Mouse (Mus musculus) kidney, adult 9 months (tissue): Measurements from ENCODE around the gene Wbp11.
"Not testable (repeated sequence)": the region's sequence is repeated elsewhere in the genome, so short reads cannot be mapped to it uniquely, and the experiment has no call there.

Experiments used
- DNase-seq: peaks from one replicate; pipeline ENCODE4 v3.0.0; 2022

Gene Wbp11

DNA sequence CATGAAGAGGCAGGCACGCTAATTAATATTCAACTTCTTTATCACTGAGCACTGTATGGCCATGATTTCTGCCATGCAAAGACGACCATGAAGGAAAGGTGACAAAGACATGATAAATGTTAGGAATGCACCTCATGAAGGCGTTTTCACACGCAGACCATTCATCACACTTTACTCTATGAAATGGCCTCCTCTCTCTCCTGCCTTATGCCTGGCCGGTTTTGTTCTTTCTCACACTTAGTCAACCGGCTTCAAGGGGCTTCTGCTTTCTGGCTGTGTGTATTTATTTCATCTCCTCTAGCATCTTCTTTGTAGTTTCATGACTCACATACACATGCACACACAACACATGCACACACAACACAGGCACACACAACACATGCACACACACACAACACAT lies 26.8 kb downstream of the Wbp11 start:
- DNase-seq: no peak

DNA sequence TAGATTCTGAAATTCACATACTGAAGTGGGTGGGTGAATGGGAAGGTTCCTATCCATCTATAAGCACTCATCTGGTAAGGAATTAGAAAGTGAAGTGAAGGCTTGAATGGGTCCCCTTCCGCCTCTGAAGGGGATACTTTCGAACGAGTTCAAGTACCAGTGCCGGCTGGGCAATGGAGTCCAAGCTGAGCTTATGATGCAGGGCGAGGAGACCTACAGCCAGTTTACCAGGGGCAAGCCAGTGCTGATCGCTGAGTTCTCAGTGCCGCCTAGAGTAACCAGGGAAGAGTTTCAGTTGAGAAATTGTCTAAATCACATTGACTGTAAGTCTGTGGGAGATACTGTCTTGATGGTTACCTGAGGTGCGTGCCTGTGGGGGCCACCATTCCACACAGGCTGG lies 27.3 kb downstream of the Wbp11 start:
- DNase-seq: no peak

DNA sequence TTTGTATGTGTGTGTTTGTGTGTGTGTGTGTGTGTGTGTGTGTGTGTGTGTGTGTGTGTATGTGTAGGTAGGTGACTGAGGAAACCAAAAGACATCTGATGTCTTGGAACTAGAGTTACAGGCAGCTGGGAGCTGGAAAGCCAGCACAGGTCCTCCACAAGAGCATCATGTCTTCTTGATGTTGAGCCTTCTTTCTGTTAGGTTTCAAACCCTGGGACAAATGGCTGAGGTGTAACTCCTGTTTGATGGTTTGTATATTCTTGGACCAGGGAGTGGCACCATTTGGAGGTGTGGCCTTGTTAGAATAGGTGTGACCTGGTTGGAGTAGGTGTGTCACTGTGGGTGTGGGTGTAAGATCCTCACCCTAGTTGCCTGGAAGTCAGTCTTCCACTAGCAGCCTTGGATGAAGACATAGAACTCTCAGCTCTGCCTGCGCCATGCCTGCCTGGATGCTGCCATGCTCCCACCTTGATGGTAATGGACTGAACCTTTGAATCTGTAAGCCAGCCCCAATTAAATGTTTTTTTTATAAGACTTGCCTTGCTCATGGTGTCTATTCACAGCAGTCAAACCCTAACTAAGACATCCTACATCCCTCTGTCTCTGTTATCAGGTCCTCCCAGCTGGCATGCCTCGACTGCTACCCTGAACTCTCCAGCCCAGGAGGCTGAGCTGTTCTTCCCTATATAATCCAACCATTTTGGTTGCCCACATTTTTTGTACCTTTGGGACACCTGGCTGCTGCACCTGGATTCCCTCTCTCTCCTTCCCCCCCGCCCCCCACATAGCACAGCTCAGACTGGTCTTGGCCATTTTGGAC lies 29.9 kb downstream of the Wbp11 start:
- not testable (repeated sequence) for DNase-seq

DNA sequence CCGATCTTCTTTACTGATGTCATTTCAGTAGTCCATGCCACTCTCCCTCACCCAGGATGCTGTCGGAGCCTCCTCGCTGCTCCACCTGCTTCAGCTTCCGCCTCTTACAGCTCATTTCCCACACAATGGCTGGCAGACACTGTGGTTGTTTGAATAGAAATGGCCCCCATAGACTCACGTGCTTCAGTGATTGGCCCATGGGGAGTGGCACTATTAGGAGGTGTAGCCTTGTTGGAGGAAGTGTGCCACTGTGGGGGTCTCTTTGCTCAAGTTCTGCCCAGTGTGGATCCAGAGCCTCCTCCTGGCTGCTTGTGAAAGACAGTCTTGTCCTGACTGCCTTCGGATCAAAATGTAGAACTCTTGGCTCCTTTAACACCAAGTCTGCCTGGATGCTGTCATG lies 32.2 kb downstream of the Wbp11 start:
- DNase-seq: no peak

DNA sequence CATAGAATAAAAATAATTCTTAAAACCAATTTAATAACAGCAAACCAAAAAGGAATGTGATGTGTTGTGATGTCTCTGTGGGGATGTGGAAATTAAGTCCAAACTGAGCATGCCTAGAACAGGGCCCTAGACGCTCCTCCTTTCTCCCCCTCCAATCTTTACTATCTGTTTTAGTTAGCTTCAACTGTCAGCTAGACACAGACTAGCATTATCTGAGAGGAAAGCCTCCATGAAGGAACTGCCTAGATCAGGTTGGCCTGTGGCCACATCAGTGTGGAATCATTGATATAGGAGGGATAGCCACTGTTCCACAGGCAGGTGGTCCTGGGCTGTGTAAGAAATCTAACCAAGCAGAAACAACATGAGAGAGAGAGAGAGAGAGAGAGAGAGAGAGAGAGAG lies 32.9 kb downstream of the Wbp11 start:
- DNase-seq: no peak

DNA sequence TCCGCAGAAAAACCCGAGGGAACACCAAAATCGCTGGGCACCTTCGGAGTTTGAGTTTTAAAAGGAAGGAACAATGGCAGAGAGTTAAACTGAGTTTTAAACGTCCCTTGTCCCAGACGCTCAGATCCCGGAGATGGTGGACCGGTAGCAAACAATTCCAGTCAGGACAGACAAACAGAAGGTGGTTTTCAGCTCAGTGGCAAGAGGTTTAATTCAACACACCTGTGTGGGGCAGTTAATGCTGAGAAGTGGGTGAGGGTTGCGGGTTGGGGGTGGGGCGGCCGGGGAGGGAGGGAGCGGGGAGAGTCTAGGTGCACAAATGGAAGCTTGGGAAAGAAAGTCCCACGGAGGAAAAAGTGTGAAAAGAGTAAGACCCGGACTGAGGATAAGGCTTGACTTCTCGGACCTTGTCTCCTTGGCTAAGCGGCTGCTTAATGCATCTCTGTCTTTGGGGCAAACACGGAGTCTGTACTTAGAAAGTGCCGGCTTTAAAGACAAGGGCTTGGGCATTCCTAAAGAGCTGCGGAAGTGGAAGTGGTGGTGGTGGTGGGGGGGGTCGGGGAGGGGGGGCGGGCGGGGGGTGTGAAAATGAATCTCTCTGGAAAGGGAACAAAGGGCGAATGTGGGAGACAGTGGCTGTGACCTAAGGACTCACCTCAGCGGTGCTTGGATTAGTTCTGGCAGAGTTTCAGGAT lies 34.1 kb downstream of the Wbp11 start:
- DNase-seq: no peak

DNA sequence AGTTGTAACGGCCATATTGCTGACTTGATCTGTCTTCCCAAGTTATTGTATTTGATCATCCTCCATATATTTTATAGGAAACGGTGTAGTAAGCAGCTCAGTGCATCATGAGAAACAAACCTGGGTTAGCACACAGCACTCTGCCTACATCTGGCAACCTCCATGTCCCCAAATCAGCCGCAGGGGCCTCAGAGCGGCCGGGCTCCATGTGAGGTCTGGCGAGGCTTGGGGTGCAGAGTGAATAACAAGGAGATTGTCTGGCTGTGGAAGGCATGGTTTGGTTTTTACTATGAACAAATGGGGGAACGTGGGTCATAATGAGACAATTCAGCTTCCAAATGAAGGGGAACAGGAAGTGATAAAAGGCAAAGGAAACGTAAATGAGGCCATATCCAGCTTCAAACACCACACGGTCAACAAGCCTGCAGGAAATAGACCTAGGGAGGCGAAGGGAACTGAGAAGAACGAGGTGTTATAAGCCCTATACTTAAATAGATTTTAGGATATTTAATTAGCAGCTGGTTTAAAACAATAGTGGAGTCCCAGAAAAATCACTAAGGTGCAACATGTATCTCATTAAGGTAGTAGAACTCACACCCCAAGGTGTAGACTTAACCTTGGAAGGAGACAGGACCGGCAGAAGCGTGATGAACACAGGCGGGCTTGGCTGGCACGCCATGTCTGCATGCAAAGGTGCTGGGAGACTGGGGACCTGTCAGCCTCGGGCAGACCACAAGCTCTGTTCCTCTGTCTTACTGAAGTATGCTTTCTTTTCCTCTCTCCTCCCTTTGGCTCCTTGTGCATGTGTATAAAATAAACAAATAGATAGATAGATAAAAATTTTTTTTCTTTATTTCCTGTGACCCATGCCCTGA lies 34.9 kb downstream of the Wbp11 start:
- no peak for DNase-seq

DNA sequence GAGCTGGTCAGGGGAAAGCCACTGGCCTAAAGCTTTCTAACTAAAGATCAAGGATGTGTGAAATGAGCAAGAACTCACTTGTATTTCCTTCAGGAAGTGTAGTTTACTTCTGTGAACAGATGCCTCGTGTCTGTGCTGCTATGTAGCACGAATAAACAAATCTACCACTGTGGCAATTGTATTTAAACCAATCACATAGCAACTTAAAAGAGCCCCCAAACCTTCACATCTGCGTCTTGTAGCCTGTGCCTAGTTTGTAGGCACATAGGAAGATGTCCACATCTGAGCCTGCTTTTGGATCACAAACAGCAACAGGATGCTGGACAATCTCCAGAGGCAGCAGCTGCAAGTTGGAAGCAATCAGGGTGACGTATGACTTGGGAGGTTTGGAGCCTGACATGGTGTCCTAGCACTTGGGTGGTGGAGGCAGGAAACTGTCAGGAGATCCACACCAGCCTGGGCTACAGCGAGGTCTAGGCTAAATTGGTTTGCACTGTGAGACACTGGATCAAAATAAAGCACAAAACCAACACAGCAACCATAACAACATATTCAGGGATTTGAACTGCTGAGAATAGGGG lies 38.6 kb downstream of the Wbp11 start:
- DNase-seq: peak; percentile 57

DNA sequence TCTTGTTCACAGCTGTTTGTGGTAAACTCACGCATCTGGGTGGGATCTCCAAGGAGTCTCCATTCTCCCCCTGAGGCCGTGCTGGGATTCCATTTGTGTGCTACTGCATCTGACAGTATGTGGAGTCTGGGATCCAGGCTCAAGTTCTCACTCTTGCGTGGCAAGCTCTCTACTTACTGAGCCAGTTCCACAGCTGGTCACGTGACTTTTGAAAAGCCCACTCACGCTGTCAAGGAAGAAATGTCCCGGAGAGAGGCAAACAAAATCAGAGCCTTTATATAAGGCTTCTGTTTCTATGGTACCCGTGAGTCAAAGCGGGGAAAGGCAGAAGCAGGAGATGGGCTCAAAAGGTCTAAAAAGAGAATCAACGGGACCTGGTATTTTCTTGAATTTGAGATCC lies 45.3 kb downstream of the Wbp11 start:
- no peak for DNase-seq

DNA sequence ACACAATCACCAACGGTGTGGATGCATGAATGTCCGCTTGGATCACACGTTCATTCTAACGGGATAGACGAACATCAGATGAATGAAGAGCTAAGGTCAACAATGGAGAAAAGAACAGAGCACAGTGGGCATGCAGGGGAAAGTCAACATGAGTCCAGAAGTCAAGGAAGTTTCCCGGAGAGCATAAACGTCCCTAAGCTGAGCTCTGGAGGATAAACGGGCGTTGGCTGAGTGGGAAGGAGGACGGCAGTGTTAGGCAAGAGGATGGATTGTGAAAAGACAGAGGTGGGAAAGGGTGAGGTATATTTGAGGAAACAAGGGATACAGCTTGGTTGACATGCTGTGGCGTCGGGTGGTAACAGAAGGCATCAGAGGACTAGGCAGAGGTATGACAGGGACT lies 45.9 kb downstream of the Wbp11 start:
- DNase-seq: no peak

DNA sequence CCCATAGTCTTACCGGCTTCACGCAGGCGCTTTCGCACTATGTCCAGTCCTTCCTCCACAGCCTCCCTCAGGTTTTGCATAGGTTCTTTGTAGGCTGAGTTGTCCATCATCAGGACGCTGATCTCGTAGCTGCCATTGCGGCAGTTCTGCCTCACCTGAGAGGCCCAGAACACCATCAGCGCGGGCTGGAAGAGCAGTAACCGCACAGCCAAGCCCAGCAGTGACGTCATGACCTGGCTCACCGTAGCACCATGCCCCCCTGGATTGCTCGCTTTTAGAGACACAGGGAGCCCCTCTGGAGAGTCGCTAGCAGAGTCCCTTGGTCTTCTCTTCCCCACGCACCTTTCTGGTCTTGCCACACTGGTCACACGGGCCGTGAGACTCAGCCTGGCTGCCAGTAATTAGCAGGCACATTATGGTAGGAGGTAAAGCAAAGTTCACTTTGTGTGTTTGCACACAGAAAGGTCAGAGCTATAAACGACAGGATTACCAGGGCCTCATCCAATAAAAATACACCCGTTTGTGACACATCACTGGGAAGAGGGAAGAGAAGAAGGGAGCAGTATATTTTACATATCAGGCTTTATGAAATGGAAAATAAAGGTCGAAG lies 46.6 kb downstream of the Wbp11 start, which contains the start of gene Gucy2c:
Gucy2c (minus strand) TSS at position 389 of the 610 bp plus-strand sequence.
- DNase-seq: no peak

DNA sequence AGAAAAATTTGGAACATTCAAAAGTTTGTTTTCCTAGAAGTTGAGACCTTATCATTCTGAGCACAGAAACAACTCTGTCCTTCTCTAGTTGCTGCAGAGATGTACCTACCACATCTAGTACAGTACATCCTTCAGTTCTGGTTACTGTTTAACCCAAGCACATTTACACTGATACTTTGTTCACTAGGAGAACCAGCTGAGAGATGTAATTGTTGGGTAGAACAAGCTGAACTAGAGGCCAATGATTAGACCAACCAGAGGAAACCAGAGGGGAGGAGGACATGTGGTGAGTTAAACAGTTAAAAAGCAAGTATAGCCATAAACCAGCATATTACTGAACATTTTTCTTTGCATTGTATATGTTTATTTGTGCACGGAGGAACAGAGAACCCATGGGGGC lies 51.6 kb downstream of the Wbp11 start:
- peak; percentile 19 for DNase-seq

DNA sequence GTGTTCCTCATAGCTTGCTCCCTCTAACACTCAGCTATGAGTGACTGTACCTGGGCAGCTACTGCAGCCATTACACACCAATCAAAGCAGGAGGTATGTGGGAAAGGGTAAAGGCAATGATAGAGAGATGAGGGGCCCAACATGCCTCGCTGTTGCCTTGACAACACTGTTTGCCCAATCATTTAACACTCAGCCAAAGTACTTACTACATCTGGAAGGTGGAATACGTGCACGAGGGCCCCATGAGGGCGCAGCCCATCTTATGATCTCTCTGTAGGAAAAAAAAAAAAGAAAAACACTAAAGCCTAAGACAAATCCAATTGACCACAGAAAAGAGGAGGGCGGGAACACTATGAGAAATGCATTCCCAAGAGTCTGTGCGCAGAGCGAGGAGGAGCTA lies 58.2 kb downstream of the Wbp11 start:
- DNase-seq: no peak

DNA sequence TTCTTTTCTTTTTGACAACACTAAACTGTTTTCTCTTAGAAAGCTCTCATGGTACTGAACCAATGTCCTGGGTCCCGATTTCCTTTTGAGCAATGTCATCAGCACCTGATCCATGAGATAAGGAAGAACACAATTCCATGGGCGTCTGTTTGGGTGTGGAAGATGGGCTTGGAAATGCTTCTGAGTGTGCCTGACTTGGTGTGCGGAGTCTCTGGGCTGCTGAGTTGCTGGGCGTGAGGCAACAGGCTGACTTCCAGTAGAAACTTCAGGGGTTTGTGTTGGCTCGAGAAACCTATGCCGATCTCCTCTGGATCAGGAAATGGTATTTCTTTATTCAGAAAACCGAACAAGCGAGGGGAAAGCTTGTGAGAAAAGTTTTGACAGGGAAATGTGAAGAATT lies 58.9 kb downstream of the Wbp11 start:
- no peak for DNase-seq

DNA sequence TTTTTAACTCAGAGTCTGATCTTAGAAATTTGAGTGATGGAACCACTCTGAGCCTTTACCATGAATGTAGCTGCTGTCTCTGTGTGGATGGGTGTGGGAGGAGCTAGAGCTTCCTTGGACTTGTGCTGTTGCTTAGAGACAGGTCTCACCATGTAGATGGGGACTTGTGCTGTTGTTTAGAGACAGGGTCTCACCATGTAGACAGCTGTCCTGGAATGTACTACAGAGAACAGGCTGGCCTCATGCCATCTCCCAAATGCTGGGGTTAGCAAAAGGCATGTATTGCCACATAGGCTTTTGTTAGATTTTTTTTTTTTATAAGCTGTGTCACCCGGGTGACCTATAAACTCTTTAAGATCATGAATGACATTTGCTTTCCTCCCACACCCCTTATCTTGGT lies 64.1 kb downstream of the Wbp11 start:
- DNase-seq: no peak
